Mouse (Mus musculus) testis, adult 2 months (tissue): ENCODE data around the gene Olfr1134.

ENCODE experiments used
- CTCF ChIP-seq: fragments of 200-500 bp; IDR thresholded peaks from 2 replicates; pipeline ENCODE4 v1.5.1; 2012; ENCODE audit warnings: low read depth, mild to moderate bottlenecking, inconsistent platforms, low read length, moderate library complexity; ENCODE audit not compliant: control insufficient read depth, insufficient read depth, insufficient replicate concordance
- POLR2A ChIP-seq: fragments of 200-500 bp; IDR thresholded peaks from 2 replicates; pipeline ENCODE4 v1.6.1; 2012; ENCODE audit warnings: low read depth, mild to moderate bottlenecking, inconsistent platforms, low read length, moderate library complexity; ENCODE audit not compliant: control insufficient read depth

DNA sequence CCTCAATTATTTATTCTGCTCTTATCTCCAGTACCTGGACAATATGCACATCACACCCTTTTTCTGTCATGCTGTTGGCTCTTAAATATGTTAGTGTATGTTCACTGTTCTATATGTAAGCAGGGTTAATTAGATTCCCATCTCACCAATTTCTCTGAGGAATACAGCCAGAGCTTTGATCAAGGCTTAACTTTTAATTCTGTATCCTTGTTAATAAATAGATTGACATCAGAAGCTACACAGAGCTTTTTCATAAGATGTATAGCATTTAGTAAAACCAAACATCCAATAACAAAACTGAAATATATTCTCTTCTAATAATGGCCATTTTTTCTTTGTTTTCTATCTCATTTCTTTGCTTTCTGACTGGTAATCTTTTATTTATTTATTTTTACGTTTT lies 15.3 kb upstream of the Olfr1134 start, which contains the start of gene Olfr1135:
- no peak for TF ChIP-seq CTCF
- TF ChIP-seq POLR2A: no peak
